Mouse (Mus musculus) midbrain, postnatal 0 days (tissue): ENCODE measurements around the gene Zfp655. TPM values are rescaled to one million over a fixed set of nuclear protein-coding genes. Genes with fewer than 3 reads are reported as not detected.
A peak's percentile ranks its signal among the peaks of the same experiment; 100 is the strongest.

Experiments
- ATAC-seq: fragments of 200-750 bp; cut with Nextera tagmentation; 2 replicates; pipeline ENCODE4 v1.8.0; 2017; ENCODE audit warnings: moderate number of reproducible peaks, mild to moderate bottlenecking, moderate TSS enrichment, moderate library complexity; ENCODE audit not compliant: low FRiP score
- DNase-seq: peaks from one replicate; pipeline ENCODE4 v3.0.0-alpha.2; 2015; ENCODE audit warnings: low spot score
- H3K27ac ChIP-seq: fragments of 300-500 bp; sonication (generic); 2 replicates; pipeline ENCODE4 v1.5.1; 2014; ENCODE audit warnings: low read depth, mild to moderate bottlenecking, low read length, mixed read lengths
- H3K27me3 ChIP-seq: fragments of 300-500 bp; sonication (generic); 2 replicates; pipeline ENCODE4 v1.6.1; 2014; ENCODE audit warnings: low read length, control low read depth, mixed read lengths; ENCODE audit not compliant: insufficient read depth
- H3K36me3 ChIP-seq: fragments of 300-500 bp; sonication (generic); 2 replicates; pipeline ENCODE4 v1.6.1; 2014; ENCODE audit warnings: low read length, control low read depth, mixed read lengths; ENCODE audit not compliant: insufficient read depth
- H3K4me1 ChIP-seq: fragments of 300-500 bp; sonication (generic); 2 replicates; pipeline ENCODE4 v1.6.1; 2014; ENCODE audit warnings: mild to moderate bottlenecking, control low read depth, antibody characterized with exemption, low read length, mixed read lengths; ENCODE audit not compliant: insufficient read depth
- H3K4me2 ChIP-seq: fragments of 300-500 bp; sonication (generic); 2 replicates; pipeline ENCODE4 v1.6.1; 2014; ENCODE audit warnings: low read depth, mild to moderate bottlenecking, low read length, mixed read lengths; ENCODE audit not compliant: poor library complexity, severe bottlenecking
- H3K4me3 ChIP-seq: fragments of 300-500 bp; sonication (generic); 2 replicates; pipeline ENCODE4 v1.5.1; 2014; ENCODE audit warnings: low read depth, mild to moderate bottlenecking, low read length, moderate library complexity
- H3K9ac ChIP-seq: fragments of 300-500 bp; sonication (generic); replicated peaks from 2 replicates; pipeline ENCODE4 v1.6.1; 2014; ENCODE audit warnings: mild to moderate bottlenecking, low read length, moderate library complexity, mixed read lengths; ENCODE audit not compliant: poor library complexity, severe bottlenecking
- H3K9me3 ChIP-seq: fragments of 300-500 bp; sonication (generic); 2 replicates; pipeline ENCODE4 v1.6.1; 2016; ENCODE audit warnings: low read length, control low read depth
- CTCF ChIP-seq: IDR thresholded peaks from 2 replicates; pipeline ENCODE4 v1.5.1; 2016; ENCODE audit warnings: antibody characterized with exemption, mild to moderate bottlenecking
- WGBS: fragments of 180-500 bp; shearing (Covaris S2); extraction: QIAGEN DNeasy Blood & Tissue Kit; methylation state at CpG from one replicate; pipeline ENCODE4 v1.1.7; 2014; 5-methylcytosine and 5-hydroxymethylcytosine counted together
- polyA plus RNA-seq: library from polyadenylated mRNA; unstranded; fragments of >200 nt; fragmentation: Nextera tagmentation; extraction: Ambion mirVana; gene quantifications from 2 replicates; pipeline ENCODE4 v1.2.1, GENCODE M21; 2015
- total RNA-seq: library from RNA; depleted of rRNA; stranded (reverse); fragments of >200 nt; gene quantifications from 2 replicates; pipeline ENCODE4 v1.2.3, GENCODE M21; 2014

Zfp655 gene
- total and polyA plus RNA-seq, 2 experiments from 2014 or later = 24.0 to 25.6 TPM

GRCm38 (mm10) chr5:145191962-145192361, 39.6 kb upstream of the Zfp655 start, which contains the start of gene Atp5j2:
Gene Atp5j2, minus strand, starts transcription at chr5:145192062.
- DNase-seq (no peak), ATAC-seq (no peak)
- peaks cover 35% of the 10 kb centered on the region for H3K36me3 ChIP-seq
- 81% methylated on average over 2 of the region's 2 CpGs for WGBS
- peak within 1 kb of the TSS; percentile 90 for H3K27ac ChIP-seq
- no peak for TF ChIP-seq CTCF
- H3K4me3 ChIP-seq = peak within 1 kb of the TSS; percentile 77
- no peaks in the 10 kb centered on the region for H3K27me3 ChIP-seq
- no peaks in the 10 kb centered on the region for H3K9me3 ChIP-seq
- peaks cover 9% of the 10 kb centered on the region; the same call in 1 of the 2 replicates for H3K4me1 ChIP-seq
- peak within 1 kb of the TSS; percentile 92 for H3K9ac ChIP-seq
- H3K4me2 ChIP-seq = peak within 1 kb of the TSS; percentile 69

GRCm38 (mm10) chr5:145200387-145200786, 31.1 kb upstream of the Zfp655 start:
- TF ChIP-seq CTCF = no peak
- H3K9me3 ChIP-seq = no peaks in the 10 kb centered on the region
- WGBS = 82% methylated on average over 7 of the region's 7 CpGs
- ATAC-seq = no peak
- H3K4me3 ChIP-seq = no peak overlapping the region
- H3K4me1 ChIP-seq = peaks cover 3% of the 10 kb centered on the region; the same call in 1 of the 2 replicates
- H3K36me3 ChIP-seq = peaks cover 14% of the 10 kb centered on the region
- no peak overlapping the region for H3K9ac ChIP-seq
- DNase-seq = no peak
- H3K27ac ChIP-seq = no peak overlapping the region
- no peaks in the 10 kb centered on the region for H3K27me3 ChIP-seq
- H3K4me2 ChIP-seq = peak overlapping the region; percentile 93; the same call in 1 of the 2 replicates

GRCm38 (mm10) chr5:145201321-145201991, 30.1 kb upstream of the Zfp655 start, which contains the start of gene Zkscan14:
Gene Zkscan14, minus strand, starts transcription at chr5:145201868.
- peak; percentile 96 for DNase-seq
- H3K9ac ChIP-seq = peak within 1 kb of the TSS; percentile 74
- peak within 1 kb of the TSS; percentile 93 for H3K4me2 ChIP-seq
- no peaks in the 10 kb centered on the region for H3K27me3 ChIP-seq
- H3K9me3 ChIP-seq = no peaks in the 10 kb centered on the region
- TF ChIP-seq CTCF = no peak
- peak; percentile 25; the same call in 1 of the 2 replicates for ATAC-seq
- H3K27ac ChIP-seq = peak within 1 kb of the TSS; percentile 69
- peaks cover 4% of the 10 kb centered on the region; the same call in 1 of the 2 replicates for H3K36me3 ChIP-seq
- peaks cover 10% of the 10 kb centered on the region; the same call in 1 of the 2 replicates for H3K4me1 ChIP-seq
- peak within 1 kb of the TSS; percentile 62 for H3K4me3 ChIP-seq
- 2% methylated on average over 37 of the region's 37 CpGs for WGBS

- Histone ChIP-seq H3K4me2 (no peak overlapping the region), H3K4me3 (no peak overlapping the region), H3K27me3 (no peaks in the 10 kb centered on the region), H3K9me3 (no peaks in the 10 kb centered on the region), H3K4me1 (peaks cover 10% of the 10 kb centered on the region; the same call in 1 of the 2 replicates), H3K27ac (no peak overlapping the region), H3K9ac (no peak overlapping the region), H3K36me3 (peaks cover 3% of the 10 kb centered on the region; the same call in 1 of the 2 replicates)
- no peak for DNase-seq
- ATAC-seq = no peak
- TF ChIP-seq CTCF = 0 out of 2 replicates have a peak, but pooled peaks have one; percentile 13
- WGBS = 51% methylated on average over 3 of the region's 3 CpGs
These were observed 29.1 kb upstream of the Zfp655 start for GRCm38 (mm10) chr5:145202446-145202845.

- Histone ChIP-seq H3K4me1 (peaks cover 10% of the 10 kb centered on the region; the same call in 1 of the 2 replicates), H3K27ac (peak within 1 kb of the TSS; percentile 89), H3K27me3 (no peaks in the 10 kb centered on the region), H3K9ac (peak within 1 kb of the TSS; percentile 64), H3K9me3 (no peaks in the 10 kb centered on the region), H3K4me2 (peak within 1 kb of the TSS; percentile 58), H3K4me3 (peak within 1 kb of the TSS; percentile 52), H3K36me3 (no peaks in the 10 kb centered on the region)
- DNase-seq = peak; percentile 99
- under 1% methylated on average over 22 of the region's 22 CpGs for WGBS
- peak; percentile 93 for ATAC-seq
- TF ChIP-seq CTCF = peak; percentile 53
These were observed 27.4 kb upstream of the Zfp655 start, which contains the start of gene Zkscan5 for GRCm38 (mm10) chr5:145203936-145204691. Gene Zkscan5, plus strand, starts transcription at chr5:145204562.
